Mouse (Mus musculus) C2C12 (cell line): ENCODE data around the gene Wdr25.

ENCODE experiments used
- CEBPB ChIP-seq: IDR thresholded peaks from one replicate; pipeline ENCODE4 v1.6.1; 2011; ENCODE audit warnings: low read depth, mild to moderate bottlenecking, control low read depth, moderate library complexity
- CTCF ChIP-seq: IDR thresholded peaks from one replicate; pipeline ENCODE4 v1.5.1; 2011; ENCODE audit not compliant: control insufficient read depth, insufficient read depth, insufficient read length
- MAX ChIP-seq: IDR thresholded peaks from one replicate; pipeline ENCODE4 v1.6.1; 2011; ENCODE audit warnings: mild to moderate bottlenecking, control low read depth
- MYOD1 ChIP-seq: IDR thresholded peaks from one replicate; pipeline ENCODE4 v1.6.1; 2011; ENCODE audit warnings: low read depth; ENCODE audit not compliant: control insufficient read depth, insufficient read length
- MYOG ChIP-seq: IDR thresholded peaks from one replicate; pipeline ENCODE4 v1.6.1; 2011; ENCODE audit not compliant: control insufficient read depth, insufficient read length; ENCODE audit errors: extremely low read depth
- USF1 ChIP-seq: IDR thresholded peaks from one replicate; pipeline ENCODE4 v1.6.1; 2011; ENCODE audit warnings: low read depth, mild to moderate bottlenecking, control low read depth, moderate library complexity

- no peak for TF ChIP-seq MYOG
- no peak for TF ChIP-seq CTCF
- no peak for TF ChIP-seq USF1
- TF ChIP-seq MYOD1 = no peak
- TF ChIP-seq CEBPB = no peak
- TF ChIP-seq MAX = no peak
These were observed 7.5 kb upstream of the Wdr25 start for GRCm38 (mm10) chr12:108885906-108886305.
